Mouse (Mus musculus) mouse embryonic stem cell (cell line): ENCODE measurements around the gene Klf3.

Experiments
- in situ Hi-C, 2 experiments: fragments of 300-500 bp; cut with MboI; formaldehyde crosslinking; loops; 1 replicate in 1 of 2; 3 replicates in 1 of 2; pipeline ENCODE4 v1.14.3; 2019 to 2020; ENCODE audit warnings: low sequenced_read_pairs in 2 of 2, low pct_unique_long_range_greater_than_20kb in 1 of 2, mixed read lengths in 1 of 2; ENCODE audit not compliant: unreplicated experiment in 1 of 2

The Klf3 gene

GRCm38 (mm10) chr5:64824765-64825164, 21.6 kb downstream of the Klf3 start:
- in situ Hi-C loops = loop anchor here in 1 of 2 experiments (5.0 kb wide), 1 partner anchor 38 kb away; no protein-coding TSS in a partner anchor

GRCm38 (mm10) chr5:64825496-64825895, 22.3 kb downstream of the Klf3 start:
- in situ Hi-C loops = no loop called here

DNA sequence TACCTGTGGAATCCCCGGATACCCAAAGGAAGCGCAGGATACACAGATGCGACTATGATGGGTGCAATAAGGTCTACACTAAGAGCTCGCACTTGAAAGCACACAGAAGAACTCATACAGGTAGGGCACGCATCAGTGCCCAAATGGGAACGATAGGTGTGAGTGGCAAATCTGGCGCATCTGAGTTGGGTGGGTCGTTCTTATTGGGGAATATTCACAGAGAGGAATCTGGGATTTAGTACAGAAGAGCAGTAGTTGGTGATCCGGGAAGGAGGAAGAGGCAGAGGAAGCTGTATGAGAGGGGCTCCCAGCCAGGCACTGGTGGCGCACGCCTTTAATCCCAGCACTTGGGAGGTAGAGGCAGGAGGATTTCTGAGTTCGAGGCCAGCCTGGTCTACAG, 24.0 kb downstream of the Klf3 start:
- in situ Hi-C loops = no loop called here

DNA sequence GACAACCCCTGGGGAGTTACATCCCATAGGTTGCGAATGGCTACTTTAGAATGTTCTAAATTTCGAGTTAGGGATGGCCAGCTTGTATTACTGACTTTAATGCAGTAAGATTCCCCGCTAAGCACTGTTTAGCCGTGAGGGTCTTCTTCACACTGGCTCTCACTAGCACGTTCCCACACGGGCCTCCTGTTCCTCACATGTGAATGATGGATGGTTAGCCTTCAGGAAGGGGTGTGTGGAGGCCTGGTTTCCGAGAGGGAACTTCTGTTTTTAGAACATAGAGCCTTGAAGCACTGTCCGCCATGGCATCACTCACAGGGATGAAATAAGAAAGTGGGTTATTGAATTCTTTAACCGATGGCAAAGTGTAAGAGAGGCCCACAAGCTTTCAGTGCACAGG, 25.1 kb downstream of the Klf3 start:
- in situ Hi-C loops = no loop called here

DNA sequence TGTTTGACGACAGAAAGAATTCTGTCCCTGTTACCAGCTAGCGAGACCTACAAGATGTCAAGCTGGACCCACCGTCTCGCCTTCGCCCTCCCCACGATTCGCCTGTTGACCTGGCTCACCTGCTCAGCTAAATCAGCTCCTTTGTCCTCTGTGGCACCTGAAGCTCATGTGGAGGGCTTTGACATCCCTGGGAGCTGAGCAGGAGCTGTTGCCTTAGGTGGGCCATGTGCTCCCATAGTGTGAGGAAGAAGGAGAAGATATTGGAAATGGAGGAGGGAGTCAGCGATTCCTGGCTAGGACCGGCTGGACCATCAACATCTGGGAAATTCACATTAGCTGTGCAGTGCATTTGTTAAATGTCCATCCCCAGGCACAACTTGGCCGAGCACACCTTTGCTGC, 26.4 kb downstream of the Klf3 start:
- in situ Hi-C loops = no loop called here

DNA sequence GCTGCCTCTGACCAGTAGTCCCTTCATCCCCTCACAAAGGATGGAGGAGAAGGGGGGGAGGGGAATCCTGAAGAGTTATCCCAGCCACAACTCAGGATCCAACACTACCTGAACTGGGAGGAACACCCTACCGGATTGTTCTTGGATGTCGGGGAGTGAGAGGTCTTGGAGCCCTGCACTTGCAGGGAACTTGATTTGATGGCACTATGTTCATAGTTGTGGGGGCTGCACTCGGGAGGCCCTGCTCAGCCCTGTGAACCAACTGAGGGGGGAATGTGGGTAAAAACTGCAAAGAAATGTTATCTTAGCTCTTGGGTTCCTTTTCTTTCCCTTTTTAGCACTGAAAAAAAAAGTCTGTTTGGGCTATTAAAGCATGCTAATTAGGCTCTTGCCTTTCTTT, 27.6 kb downstream of the Klf3 start:
- in situ Hi-C loops = no loop called here

DNA sequence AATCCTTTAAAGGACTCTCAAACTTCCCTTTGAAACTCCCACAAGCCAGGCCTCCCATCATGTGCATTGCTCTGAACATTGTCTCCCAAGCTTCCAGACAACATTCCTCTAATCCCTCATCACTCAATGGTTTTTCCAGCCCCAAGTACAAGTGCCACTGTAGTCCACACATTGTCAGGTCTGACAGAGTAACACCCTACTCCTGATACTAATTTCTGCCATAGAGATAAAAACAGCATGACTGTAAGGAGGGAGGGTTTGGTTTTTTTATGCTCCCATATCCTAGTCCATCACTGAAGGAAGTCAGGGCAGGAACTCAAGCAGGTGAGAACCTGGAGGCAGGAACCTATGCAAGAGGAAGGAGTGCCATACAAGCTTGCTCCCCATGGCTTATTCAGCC, 30.2 kb downstream of the Klf3 start:
- in situ Hi-C loops = no loop called here

GRCm38 (mm10) chr5:64834213-64834612, 31.0 kb downstream of the Klf3 start:
- in situ Hi-C loops = no loop called here

- in situ Hi-C loops = no loop called here
These were observed 32.1 kb downstream of the Klf3 start for GRCm38 (mm10) chr5:64835295-64835694.

DNA sequence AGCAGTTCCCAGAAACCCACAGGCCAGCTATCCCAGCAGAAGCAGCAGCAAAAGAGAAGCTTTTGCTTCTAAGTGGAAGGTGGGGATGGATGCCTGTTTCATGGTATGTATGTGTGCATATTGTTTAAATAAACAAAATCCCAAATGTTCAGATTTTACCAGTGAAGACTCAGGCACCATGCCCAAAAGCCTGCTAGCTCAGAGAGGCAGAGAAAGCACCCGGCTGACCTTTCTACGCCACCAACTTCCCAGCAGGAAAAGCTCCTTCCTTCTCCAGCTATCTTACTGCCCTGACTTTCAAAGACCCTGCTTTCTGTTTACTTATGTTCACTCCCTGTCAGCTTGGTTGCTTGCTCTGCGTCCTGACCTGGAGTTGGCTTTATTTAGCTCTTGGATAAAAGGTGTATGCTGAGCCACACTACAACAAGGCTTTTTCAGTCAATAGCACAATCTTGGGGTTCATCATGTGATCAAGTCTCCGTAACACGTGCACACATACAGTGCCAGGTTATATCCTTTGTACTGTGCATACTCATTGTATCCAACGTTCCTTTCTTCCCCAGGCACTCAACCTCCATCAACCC, 35.9 kb downstream of the Klf3 start:
- in situ Hi-C loops = no loop called here

DNA sequence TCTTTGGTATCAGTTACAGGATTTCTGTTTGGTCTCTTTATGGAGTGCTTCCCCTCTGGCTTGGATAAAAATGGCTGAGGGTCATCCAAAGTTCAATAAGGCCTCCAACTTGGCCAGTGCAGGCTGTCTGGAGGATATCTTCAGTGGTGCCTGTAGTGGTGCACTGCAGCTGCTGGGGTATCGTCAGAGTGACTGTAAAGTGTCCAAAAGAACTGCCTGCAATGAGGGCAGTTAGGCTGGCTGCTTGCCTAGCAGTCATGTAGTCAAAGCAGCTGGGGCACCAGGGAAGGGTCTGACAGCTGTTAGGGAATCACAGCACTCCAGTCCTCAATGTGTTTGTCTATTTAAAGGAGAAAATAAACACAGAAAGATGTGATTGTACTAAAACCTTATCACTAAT, 36.9 kb downstream of the Klf3 start:
- in situ Hi-C loops = no loop called here

- in situ Hi-C loops = no loop called here
These were observed 41.4 kb downstream of the Klf3 start for GRCm38 (mm10) chr5:64844622-64845021.

DNA sequence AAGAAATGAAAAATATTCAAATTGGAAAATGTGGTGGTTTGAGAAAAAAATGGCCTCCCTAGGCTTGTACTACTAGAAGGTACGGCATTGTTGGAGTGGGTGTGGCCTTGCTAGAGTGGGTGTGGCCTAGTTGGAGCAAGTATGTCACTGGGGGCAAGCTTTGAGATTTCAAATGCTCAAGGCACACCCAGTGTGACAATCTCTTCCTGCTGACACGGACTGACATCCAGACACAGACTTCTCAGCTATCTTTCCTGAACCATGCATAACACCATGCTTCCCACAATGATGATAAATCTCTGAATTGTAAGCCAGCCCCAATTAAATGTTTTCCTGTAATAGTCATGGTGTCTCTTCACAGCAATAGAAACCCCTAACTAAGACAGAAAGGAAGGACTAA, 44.1 kb downstream of the Klf3 start:
- in situ Hi-C loops = no loop called here

DNA sequence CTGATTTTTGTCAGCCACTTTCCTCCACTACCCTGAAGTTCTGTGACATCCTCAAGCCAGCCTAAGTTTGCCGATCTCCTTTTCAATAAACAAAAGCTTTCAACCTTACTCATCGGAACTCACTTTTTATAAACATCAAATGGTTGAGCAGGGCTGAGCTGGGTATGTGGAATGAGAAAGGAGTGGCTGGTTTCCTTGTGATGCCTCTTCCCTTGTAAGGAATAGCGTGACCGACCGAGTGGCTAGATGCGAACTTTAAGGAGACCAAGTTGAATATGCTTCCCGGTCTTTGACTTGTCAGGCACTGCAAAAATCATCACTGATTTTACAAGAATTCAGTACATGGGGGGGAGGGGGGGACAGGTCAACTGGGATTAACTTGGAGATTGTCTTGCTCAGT, 46.7 kb downstream of the Klf3 start:
- in situ Hi-C loops = loop anchor here in 1 of 2 experiments (25.0 kb wide), 1 partner anchor 363 kb away; no protein-coding TSS in a partner anchor

DNA sequence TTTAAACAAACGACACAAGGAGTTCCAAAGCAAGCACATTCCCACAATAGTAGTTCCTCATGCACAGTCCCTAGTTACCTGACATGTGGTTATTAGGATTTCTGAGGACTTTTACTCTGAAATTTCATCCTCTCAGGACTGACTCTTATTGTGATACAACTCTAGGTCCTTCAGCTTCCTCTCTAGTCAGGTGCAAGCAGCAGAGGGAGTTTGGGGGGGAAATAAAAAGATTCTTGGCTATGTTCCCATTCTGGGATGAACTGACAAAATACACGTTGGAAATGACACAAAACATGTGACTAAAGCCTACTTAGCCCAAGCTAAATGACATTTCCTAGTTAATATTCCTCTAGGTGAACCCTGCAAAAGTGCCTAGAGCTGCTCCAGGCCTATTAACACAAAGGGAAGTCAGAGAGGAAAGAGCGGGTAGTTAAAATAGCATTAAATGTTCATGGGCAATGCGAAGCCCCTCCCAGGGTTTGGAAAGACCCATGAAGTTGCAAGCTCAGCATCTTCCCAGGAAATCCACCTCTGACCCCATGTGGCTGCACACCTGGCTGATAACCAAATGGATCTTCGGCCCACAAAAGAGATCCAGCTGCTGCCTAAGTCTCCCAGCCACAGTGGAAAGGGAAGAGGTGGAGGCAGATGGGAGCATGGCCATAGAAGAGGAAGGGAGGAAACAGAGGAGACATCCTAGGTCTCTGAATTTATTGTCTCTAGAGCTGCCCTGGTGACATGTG, 49.6 kb downstream of the Klf3 start:
- in situ Hi-C loops = loop anchor here in 1 of 2 experiments (25.0 kb wide), 1 partner anchor 366 kb away; no protein-coding TSS in a partner anchor

DNA sequence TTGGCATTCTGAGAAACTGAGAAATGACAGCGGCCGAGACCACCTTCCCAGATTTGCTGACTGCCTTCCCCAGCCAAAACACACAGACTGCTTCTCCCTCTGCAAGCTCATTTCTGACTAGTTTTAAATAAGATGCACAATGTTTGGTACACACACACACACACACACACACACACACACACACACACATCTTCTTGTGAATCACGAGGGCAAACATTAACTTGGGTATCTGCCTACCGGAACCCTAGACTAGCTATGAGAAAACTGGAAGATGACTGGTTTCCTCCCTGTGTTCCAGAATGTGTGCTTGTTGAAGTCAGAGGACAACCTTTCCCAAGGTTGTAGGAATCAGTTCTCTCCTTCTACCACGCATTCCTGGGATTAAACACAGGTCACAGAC, 50.2 kb downstream of the Klf3 start:
- in situ Hi-C loops = loop anchor here in 1 of 2 experiments (25.0 kb wide), 1 partner anchor 366 kb away; no protein-coding TSS in a partner anchor

GRCm38 (mm10) chr5:64855199-64855598, 52.0 kb downstream of the Klf3 start:
- in situ Hi-C loops = loop anchor here in 1 of 2 experiments (25.0 kb wide), 1 partner anchor 368 kb away; no protein-coding TSS in a partner anchor

DNA sequence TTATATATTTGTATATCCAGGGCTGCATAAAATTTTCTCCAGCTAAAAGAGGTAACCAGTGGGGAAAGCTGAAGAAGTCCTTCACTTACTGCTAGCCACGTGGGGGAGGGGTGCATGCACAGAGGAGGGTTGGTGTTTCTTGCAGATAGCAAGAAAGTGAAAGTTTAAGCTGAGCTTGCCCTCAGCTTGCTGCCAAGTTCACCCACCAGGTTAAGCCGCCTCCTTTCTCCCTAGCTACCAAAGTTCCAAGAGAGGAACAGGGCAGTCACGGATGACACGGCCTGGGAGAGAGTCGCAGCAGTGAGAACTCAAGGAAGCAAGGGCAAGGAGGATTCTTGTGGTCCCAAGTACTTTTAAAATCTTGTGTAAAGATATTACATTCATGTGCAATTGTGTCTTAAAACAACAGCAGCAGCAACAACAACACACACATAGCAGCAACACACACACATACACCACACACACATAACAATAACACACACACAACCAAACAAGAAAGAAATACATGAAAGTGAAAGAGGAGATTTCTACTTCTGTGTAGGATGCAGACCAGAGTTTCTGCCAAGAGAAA, 57.8 kb downstream of the Klf3 start:
- in situ Hi-C loops = loop anchor here (5.0 to 25.0 kb wide), 3 partner anchors 39 to 476 kb away; no protein-coding TSS in a partner anchor

- in situ Hi-C loops = loop anchor here (5.0 to 25.0 kb wide), 3 partner anchors 39 to 477 kb away; no protein-coding TSS in a partner anchor
These were observed 58.4 kb downstream of the Klf3 start for GRCm38 (mm10) chr5:64861471-64862199.
